Mouse (Mus musculus) heart, adult 2 months (tissue): ENCODE measurements around the gene Aldh1b1. TPM values are rescaled to one million over a fixed set of nuclear protein-coding genes. Genes with fewer than 3 reads are reported as not detected.

Experiments
- DNase-seq, 2 experiments: peaks; one replicate each; pipeline ENCODE4 v3.0.0; 2021
- H3K27ac ChIP-seq: fragments of 200-600 bp; 2 replicates; pipeline ENCODE4 v1.8.1; 2022
- H3K27me3 ChIP-seq: fragments of 200-500 bp; 2 replicates; pipeline ENCODE4 v1.6.1; 2012; ENCODE audit warnings: mild to moderate bottlenecking, low read length, inconsistent platforms, mixed read lengths; ENCODE audit not compliant: control insufficient read depth, insufficient read depth
- H3K36me3 ChIP-seq: fragments of 200-500 bp; 2 replicates; pipeline ENCODE4 v1.6.1; 2012; ENCODE audit warnings: low read length, inconsistent platforms; ENCODE audit not compliant: control insufficient read depth, insufficient read depth
- H3K4me1 ChIP-seq: fragments of 200-500 bp; 2 replicates; pipeline ENCODE4 v1.6.1; 2011; ENCODE audit warnings: low read length; ENCODE audit not compliant: control insufficient read depth, insufficient read depth
- H3K4me3 ChIP-seq: fragments of 200-600 bp; 2 replicates; pipeline ENCODE4 v1.8.1; 2022
- H3K79me2 ChIP-seq: fragments of 200-500 bp; replicated peaks from 2 replicates; pipeline ENCODE4 v1.6.1; 2012; ENCODE audit warnings: mild to moderate bottlenecking, inconsistent platforms, low read length, moderate library complexity, mixed read lengths; ENCODE audit not compliant: control insufficient read depth, insufficient read depth
- H3K9ac ChIP-seq: fragments of 200-500 bp; 2 replicates; pipeline ENCODE4 v1.6.1; 2012; ENCODE audit warnings: low read depth, mild to moderate bottlenecking, control low read depth, inconsistent platforms, low read length, mixed read lengths
- CTCF ChIP-seq: fragments of 200-600 bp; IDR thresholded peaks from 2 replicates; pipeline ENCODE4 v1.8.1; 2022; ENCODE audit warnings: antibody characterized with exemption, mild to moderate bottlenecking, moderate library complexity
- EP300 ChIP-seq: fragments of 200-500 bp; IDR thresholded peaks from 2 replicates; pipeline ENCODE4 v1.6.1; 2011; ENCODE audit warnings: low read depth, low read length, control low read depth; ENCODE audit not compliant: insufficient read depth
- POLR2A ChIP-seq: fragments of 200-500 bp; IDR thresholded peaks from 2 replicates; pipeline ENCODE4 v1.6.1; 2011; ENCODE audit warnings: mild to moderate bottlenecking, low read depth, low read length, control low read depth; ENCODE audit not compliant: insufficient read depth
- WGBS: fragments of 180-500 bp; shearing (Covaris S2); methylation state at CpG from one replicate; pipeline ENCODE4 v1.1.7; 2018; 5-methylcytosine and 5-hydroxymethylcytosine counted together
- intact Hi-C: fragments of 180-260 bp; cut with DNase I; formaldehyde crosslinking; loops from one replicate; pipeline ENCODE4 v1.15.1; 2025
- polyA plus RNA-seq: library from polyadenylated mRNA; depleted of rRNA; stranded (reverse); fragments of >200 nt; gene quantifications from 2 replicates; pipeline ENCODE4 v1.2.3, GENCODE M21; 2012
- total RNA-seq, 2 experiments: library from RNA; stranded (reverse); gene quantifications; 2 replicates each; pipeline ENCODE4 v1.2.3; 2021

Aldh1b1 gene
- total and polyA plus RNA-seq, 3 experiments: 12.3 to 18.9 (median 12.7) TPM

DNA sequence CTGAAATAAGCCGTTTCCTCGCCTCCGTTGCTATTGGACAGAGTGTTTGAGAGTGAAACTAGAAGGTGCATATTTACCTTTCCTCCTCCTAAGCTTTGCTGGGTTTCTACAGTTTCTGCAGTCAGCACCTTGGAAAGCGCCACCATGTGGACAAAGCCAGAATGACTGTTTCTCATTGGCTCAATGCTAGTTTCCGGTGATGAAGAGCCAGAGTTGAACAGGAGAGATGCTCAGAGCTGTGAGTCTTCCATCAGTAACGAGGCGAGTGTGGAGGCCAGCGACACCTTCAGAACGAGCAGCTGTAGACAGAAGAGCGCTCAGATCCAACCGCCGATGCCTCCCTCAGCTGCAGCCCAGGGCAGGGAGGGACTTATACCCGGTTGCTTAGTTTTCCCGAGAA lies 45.5 kb downstream of the Aldh1b1 start:
- Histone ChIP-seq H3K27me3 (no peaks in the 10 kb centered on the region), H3K79me2 (no peaks in the 10 kb centered on the region), H3K9ac (no peak overlapping the region), H3K4me1 (no peaks in the 10 kb centered on the region), H3K27ac (no peak overlapping the region), H3K36me3 (no peaks in the 10 kb centered on the region), H3K4me3 (no peak overlapping the region)
- WGBS: 42% methylated on average over 14 of the region's 14 CpGs
- DNase-seq: no peak
- no peak for TF ChIP-seq POLR2A
- TF ChIP-seq EP300: no peak
- peak; percentile 69 for TF ChIP-seq CTCF
- intact Hi-C loops: no loop called here

DNA sequence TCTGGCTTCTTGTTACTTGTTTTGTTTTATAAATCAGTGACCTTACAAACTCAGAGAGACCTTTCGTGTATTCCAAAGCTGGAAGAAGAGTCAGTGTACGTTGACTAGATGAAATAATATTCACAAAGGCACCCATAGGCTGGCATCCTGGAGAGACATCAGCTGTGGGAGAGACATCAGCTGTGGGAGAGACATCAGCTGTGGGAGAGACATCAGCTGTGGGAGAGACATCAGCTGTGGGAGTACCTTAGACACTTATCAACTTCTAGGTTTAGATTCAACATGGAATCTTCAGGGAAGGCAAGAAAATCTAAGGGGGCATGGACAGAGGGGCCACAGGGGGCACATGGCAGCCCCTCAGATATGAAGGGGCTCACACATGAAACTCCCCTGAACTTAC lies 47.4 kb downstream of the Aldh1b1 start:
- DNase-seq: no peak
- H3K79me2 ChIP-seq: no peaks in the 10 kb centered on the region
- TF ChIP-seq CTCF: no peak
- no peak for TF ChIP-seq EP300
- no peak for TF ChIP-seq POLR2A
- 94% methylated on average over 2 of the region's 2 CpGs for WGBS
- no peak overlapping the region for H3K9ac ChIP-seq
- H3K4me1 ChIP-seq: no peaks in the 10 kb centered on the region
- no peaks in the 10 kb centered on the region for H3K36me3 ChIP-seq
- intact Hi-C loops: no loop called here
- no peaks in the 10 kb centered on the region for H3K27me3 ChIP-seq
- H3K4me3 ChIP-seq: no peak overlapping the region
- H3K27ac ChIP-seq: no peak overlapping the region

DNA sequence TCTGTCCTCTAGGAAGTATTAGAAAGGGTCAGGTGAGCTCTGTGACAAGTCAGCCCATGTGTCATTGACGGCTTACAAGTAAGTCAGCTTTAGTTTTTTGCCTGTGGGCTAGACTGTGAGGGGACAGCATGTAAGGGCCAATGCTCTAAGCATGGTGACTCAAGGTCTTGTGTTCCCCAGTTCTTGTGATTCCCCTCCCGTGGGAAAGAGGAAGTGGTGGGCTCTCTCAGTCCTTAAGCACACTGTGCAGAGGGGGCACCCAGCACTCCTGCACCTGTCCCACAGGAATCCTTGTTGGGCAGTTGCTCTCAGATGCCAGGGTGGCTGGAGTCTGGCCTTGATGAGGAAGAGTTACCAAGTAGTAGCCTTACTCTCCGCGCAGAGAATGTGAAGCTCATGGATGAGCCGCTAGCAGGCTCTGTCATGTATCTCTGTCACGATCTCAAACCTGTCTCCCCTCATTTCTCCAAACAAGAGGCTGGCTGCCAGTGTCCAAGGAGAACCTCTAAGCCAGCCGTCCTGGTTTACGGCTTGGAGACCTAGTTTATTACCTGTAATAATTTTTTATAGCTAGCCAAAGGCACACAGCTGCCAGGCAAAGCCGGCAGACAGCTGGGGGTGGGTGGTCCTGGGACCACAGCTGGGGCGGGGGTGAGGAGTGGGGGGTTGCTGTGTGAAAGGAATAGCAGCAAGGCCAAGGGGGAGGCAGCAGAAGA lies 49.4 kb downstream of the Aldh1b1 start, which contains the start of gene Stra6l:
Gene Stra6l (plus strand): TSS at position 556 of the 716 bp plus-strand sequence.
- Histone ChIP-seq H3K9ac (no peak within 1 kb of the TSS), H3K4me3 (no peak within 1 kb of the TSS), H3K4me1 (no peaks in the 10 kb centered on the region), H3K27ac (no peak within 1 kb of the TSS), H3K27me3 (no peaks in the 10 kb centered on the region), H3K36me3 (no peaks in the 10 kb centered on the region), H3K79me2 (no peaks in the 10 kb centered on the region)
- WGBS: 70% methylated on average over 10 of the region's 10 CpGs
- TF ChIP-seq CTCF (no peak), EP300 (no peak), POLR2A (no peak)
- intact Hi-C loops: loop anchor here (2.0 kb wide), 1 partner anchor 13 kb away; no protein-coding TSS in a partner anchor
- DNase-seq: no peak

DNA sequence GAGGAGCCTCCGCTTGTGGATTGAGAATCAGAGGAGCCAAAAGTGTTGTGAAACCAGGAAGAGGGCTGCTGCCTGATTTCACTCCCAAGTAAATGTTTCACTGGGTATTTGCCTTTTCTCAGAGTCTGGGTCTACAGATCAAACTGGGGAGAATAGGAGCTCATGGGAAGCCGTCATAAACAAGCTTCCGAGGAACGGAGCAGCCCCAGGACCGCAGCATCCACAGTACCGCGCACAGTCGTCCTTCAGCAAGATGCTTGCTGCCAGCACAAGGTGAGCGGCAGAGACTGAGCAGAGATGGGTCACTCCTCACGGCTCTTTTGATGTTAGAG lies 50.0 kb downstream of the Aldh1b1 start:
- Histone ChIP-seq H3K4me3 (no peak overlapping the region), H3K27me3 (no peaks in the 10 kb centered on the region), H3K9ac (no peak overlapping the region), H3K79me2 (no peaks in the 10 kb centered on the region), H3K27ac (no peak overlapping the region), H3K36me3 (no peaks in the 10 kb centered on the region), H3K4me1 (no peaks in the 10 kb centered on the region)
- intact Hi-C loops: loop anchor here (2.0 kb wide), 1 partner anchor 14 kb away; no protein-coding TSS in a partner anchor
- DNase-seq: no peak
- WGBS: 56% methylated on average over 10 of the region's 10 CpGs
- TF ChIP-seq EP300: no peak

DNA sequence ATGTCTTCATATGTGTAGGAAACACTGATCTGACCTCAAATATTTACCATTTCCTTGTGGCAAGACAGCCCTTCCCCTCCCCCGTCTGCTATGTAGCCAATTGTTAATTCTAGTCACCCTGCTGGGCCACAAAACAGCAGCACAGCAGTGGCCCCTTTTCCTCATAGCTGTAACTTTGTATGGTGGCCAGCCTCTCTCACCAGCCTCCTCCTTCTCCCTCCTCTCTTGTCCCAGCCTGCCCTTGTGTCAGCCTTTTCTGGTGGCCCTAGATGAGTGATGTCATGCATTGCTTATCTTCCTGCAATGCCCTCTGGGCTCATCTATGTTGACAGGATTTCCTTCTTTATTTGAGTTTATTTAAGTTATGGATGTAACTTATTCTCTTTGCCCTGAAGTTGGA lies 50.6 kb downstream of the Aldh1b1 start:
- no peaks in the 10 kb centered on the region for H3K79me2 ChIP-seq
- 54% methylated on average over 1 of the region's 1 CpGs for WGBS
- H3K27me3 ChIP-seq: no peaks in the 10 kb centered on the region
- H3K4me1 ChIP-seq: no peaks in the 10 kb centered on the region
- DNase-seq: no peak
- H3K36me3 ChIP-seq: no peaks in the 10 kb centered on the region
- TF ChIP-seq POLR2A (no peak), CTCF (no peak), EP300 (no peak)
- intact Hi-C loops: loop anchor here (2.0 kb wide), 1 partner anchor 15 kb away; no protein-coding TSS in a partner anchor
- no peak overlapping the region for H3K27ac ChIP-seq
- no peak overlapping the region for H3K4me3 ChIP-seq
- no peak overlapping the region for H3K9ac ChIP-seq

DNA sequence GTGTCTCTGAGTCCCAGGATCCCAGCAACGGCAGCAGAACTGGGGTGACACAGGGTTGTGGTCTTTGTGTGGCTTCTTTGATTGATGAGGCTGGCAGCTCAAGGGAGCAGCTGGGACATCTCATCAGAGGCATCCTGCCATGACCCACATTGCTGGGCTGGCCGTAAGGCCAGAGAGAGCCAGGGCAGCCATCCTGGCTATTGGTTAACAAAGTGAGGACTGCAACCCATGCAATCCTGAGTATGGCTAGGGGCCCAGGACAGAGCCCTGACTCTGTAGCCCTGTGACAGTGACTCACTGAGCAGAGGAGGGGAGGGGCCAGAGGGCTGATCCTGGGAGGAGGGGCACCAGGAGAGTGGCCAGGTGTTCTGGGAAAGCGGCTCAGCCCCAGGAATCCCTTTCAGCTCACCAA lies 52.8 kb downstream of the Aldh1b1 start:
- Histone ChIP-seq H3K79me2 (no peaks in the 10 kb centered on the region), H3K4me3 (no peak overlapping the region), H3K4me1 (no peaks in the 10 kb centered on the region), H3K27me3 (no peaks in the 10 kb centered on the region), H3K36me3 (no peaks in the 10 kb centered on the region), H3K27ac (no peak overlapping the region), H3K9ac (no peak overlapping the region)
- TF ChIP-seq POLR2A: no peak
- no peak for TF ChIP-seq CTCF
- no peak for TF ChIP-seq EP300
- WGBS: 51% methylated on average over 3 of the region's 3 CpGs
- intact Hi-C loops: loop anchor here (5.0 to 10.0 kb wide), 2 partner anchors 64 to 837 kb away; partner anchors contain the start of genes Polr1e and Zbtb5
- peak in 1 of 2 experiments; percentile 6 for DNase-seq
